Mouse (Mus musculus) adrenal gland, adult 8-10 months (tissue): Measurements from ENCODE around the gene Zmym6. TPM values are rescaled to one million over a fixed set of nuclear protein-coding genes. Genes with fewer than 3 reads are reported as not detected.
"Not testable (repeated sequence)": the region's sequence is repeated elsewhere in the genome, so short reads cannot be mapped to it uniquely, and the experiment has no call there.

Experiments
- DNase-seq: peaks from one replicate; pipeline ENCODE4 v3.0.0; 2022
- total RNA-seq, 4 experiments: library from RNA; stranded (reverse); gene quantifications; 2 replicates each; pipeline ENCODE4 v1.2.4; 2022

The Zmym6 gene
- total RNA-seq: 10 to 100 TPM; 18.1 to 32.3 (median 25.4) TPM

GRCm38 (mm10) chr4:127076875-127077548 lies at the start of gene Zmym6:
Gene Zmym6, plus strand, starts transcription at chr4:127077383.
- peak; percentile 93 for DNase-seq

- no peak for DNase-seq
These were observed 40.0 kb upstream of the Zmym6 start for GRCm38 (mm10) chr4:127037158-127037557.

- no peak for DNase-seq
These were observed 39.0 kb upstream of the Zmym6 start for GRCm38 (mm10) chr4:127037908-127038827.

GRCm38 (mm10) chr4:127038828-127039349 lies 38.3 kb upstream of the Zmym6 start:
- no peak for DNase-seq

GRCm38 (mm10) chr4:127039871-127040483 lies 37.2 kb upstream of the Zmym6 start:
- DNase-seq: no peak

GRCm38 (mm10) chr4:127043540-127043939 lies 33.6 kb upstream of the Zmym6 start:
- DNase-seq: no peak

GRCm38 (mm10) chr4:127051121-127051520 lies 26.1 kb upstream of the Zmym6 start:
- DNase-seq: no peak

- no peak for DNase-seq
These were observed 24.1 kb upstream of the Zmym6 start for GRCm38 (mm10) chr4:127053071-127053470.

- DNase-seq: no peak
These were observed 22.5 kb upstream of the Zmym6 start for GRCm38 (mm10) chr4:127054522-127055198.

GRCm38 (mm10) chr4:127060585-127061290 lies 16.4 kb upstream of the Zmym6 start, which contains the start of gene Zmym1:
Gene Zmym1, minus strand, starts transcription at chr4:127061152.
- DNase-seq: peak; percentile 82

GRCm38 (mm10) chr4:127064051-127064450 lies 13.1 kb upstream of the Zmym6 start:
- no peak for DNase-seq

GRCm38 (mm10) chr4:127074915-127075314 lies 2.3 kb upstream of the Zmym6 start:
- no peak for DNase-seq

- DNase-seq: no peak
These were observed 3.6 kb downstream of the Zmym6 start for GRCm38 (mm10) chr4:127080806-127081205.

GRCm38 (mm10) chr4:127083131-127083530 lies 5.9 kb downstream of the Zmym6 start:
- no peak for DNase-seq

GRCm38 (mm10) chr4:127085761-127086160 lies 8.6 kb downstream of the Zmym6 start:
- no peak for DNase-seq

GRCm38 (mm10) chr4:127091188-127091587 lies 14.0 kb downstream of the Zmym6 start:
- no peak for DNase-seq

GRCm38 (mm10) chr4:127095090-127095489 lies 17.9 kb downstream of the Zmym6 start:
- DNase-seq: no peak

GRCm38 (mm10) chr4:127099552-127099951 lies 22.4 kb downstream of the Zmym6 start:
- not testable (repeated sequence) for DNase-seq

- DNase-seq: no peak
These were observed 30.4 kb downstream of the Zmym6 start for GRCm38 (mm10) chr4:127107566-127107965.

GRCm38 (mm10) chr4:127110570-127110969 lies 33.4 kb downstream of the Zmym6 start:
- no peak for DNase-seq

- DNase-seq: no peak
These were observed 46.2 kb downstream of the Zmym6 start, which contains the start of gene Tmem35b for GRCm38 (mm10) chr4:127123391-127123790. Gene Tmem35b, plus strand, starts transcription at chr4:127123691.
